Mouse (Mus musculus) spleen, adult 2 months (tissue): ENCODE measurements around the gene Gab2. TPM values are rescaled to one million over a fixed set of nuclear protein-coding genes. Genes with fewer than 3 reads are reported as not detected.

Experiments
- DNase-seq, 2 experiments: peaks; one replicate each; pipeline versions ENCODE4 v3.0.0 to v3.0.0-alpha.2; 2012 to 2021; ENCODE audit warnings: low spot score in 2 of 2, low read depth in 1 of 2
- H3K27ac ChIP-seq: fragments of 200-500 bp; 2 replicates; pipeline ENCODE4 v1.5.1; 2012; ENCODE audit warnings: low read length, inconsistent platforms; ENCODE audit not compliant: insufficient read depth
- H3K27me3 ChIP-seq: fragments of 200-500 bp; 2 replicates; pipeline ENCODE4 v1.6.1; 2012; ENCODE audit warnings: mild to moderate bottlenecking, moderate library complexity, low read length, inconsistent platforms; ENCODE audit not compliant: control insufficient read depth, insufficient read depth
- H3K36me3 ChIP-seq: fragments of 200-500 bp; 2 replicates; pipeline ENCODE4 v1.6.1; 2012; ENCODE audit warnings: mild to moderate bottlenecking, low read length, inconsistent platforms; ENCODE audit not compliant: control insufficient read depth, insufficient read depth
- H3K4me1 ChIP-seq: fragments of 200-500 bp; 2 replicates; pipeline ENCODE4 v1.6.1; 2011; ENCODE audit warnings: inconsistent platforms; ENCODE audit not compliant: control insufficient read depth, insufficient read depth, insufficient read length
- H3K4me3 ChIP-seq: fragments of 200-500 bp; 2 replicates; pipeline ENCODE4 v1.5.1; 2011; ENCODE audit warnings: mild to moderate bottlenecking, inconsistent platforms; ENCODE audit not compliant: insufficient read depth, insufficient read length; ENCODE audit errors: extremely low read depth
- CTCF ChIP-seq: fragments of 200-500 bp; IDR thresholded peaks from 2 replicates; pipeline ENCODE4 v1.5.1; 2011; ENCODE audit warnings: mild to moderate bottlenecking, inconsistent platforms; ENCODE audit not compliant: insufficient read depth, insufficient read length, insufficient replicate concordance; ENCODE audit errors: extremely low read depth
- POLR2A ChIP-seq: fragments of 200-500 bp; IDR thresholded peaks from 2 replicates; pipeline ENCODE4 v1.6.1; 2011; ENCODE audit warnings: low read depth, low read length, inconsistent platforms
- WGBS: fragments of 180-500 bp; shearing (Covaris S2); methylation state at CpG from one replicate; pipeline ENCODE4 v1.1.7; 2018; 5-methylcytosine and 5-hydroxymethylcytosine counted together
- polyA plus RNA-seq: library from polyadenylated mRNA; depleted of rRNA; stranded (reverse); fragments of >200 nt; gene quantifications from 2 replicates; pipeline ENCODE4 v1.2.3, GENCODE M21; 2012

Gab2 gene
- polyA plus RNA-seq, 1 experiment = 9.2 TPM

DNA sequence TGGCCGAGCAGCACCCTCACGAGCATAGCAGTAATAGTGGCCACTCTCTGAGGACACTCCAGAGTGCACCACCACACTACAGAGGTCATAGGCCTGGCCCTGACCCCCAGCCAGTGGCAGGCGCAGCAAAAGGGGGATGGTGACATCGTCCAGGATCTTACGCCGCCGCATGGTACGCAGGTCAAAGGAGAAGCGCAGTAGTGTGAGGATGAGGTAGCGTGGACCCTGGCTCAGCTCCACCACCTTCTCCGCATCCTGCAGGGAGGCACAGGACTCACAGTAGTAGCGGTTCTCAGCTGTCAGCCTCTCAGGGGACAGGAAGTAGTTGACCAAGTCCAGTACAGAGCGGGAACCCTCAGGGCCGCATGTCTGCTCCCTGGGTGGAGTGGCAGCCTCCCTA is 230.2 kb downstream of the Gab2 start:
- no peak for DNase-seq
- Histone ChIP-seq H3K27me3 (no peaks in the 10 kb centered on the region), H3K36me3 (peaks cover 4% of the 10 kb centered on the region), H3K4me3 (no peak overlapping the region), H3K4me1 (no peaks in the 10 kb centered on the region), H3K27ac (no peak overlapping the region)
- TF ChIP-seq POLR2A (no peak), CTCF (no peak)
- WGBS = 91% methylated on average over 14 of the region's 14 CpGs

DNA sequence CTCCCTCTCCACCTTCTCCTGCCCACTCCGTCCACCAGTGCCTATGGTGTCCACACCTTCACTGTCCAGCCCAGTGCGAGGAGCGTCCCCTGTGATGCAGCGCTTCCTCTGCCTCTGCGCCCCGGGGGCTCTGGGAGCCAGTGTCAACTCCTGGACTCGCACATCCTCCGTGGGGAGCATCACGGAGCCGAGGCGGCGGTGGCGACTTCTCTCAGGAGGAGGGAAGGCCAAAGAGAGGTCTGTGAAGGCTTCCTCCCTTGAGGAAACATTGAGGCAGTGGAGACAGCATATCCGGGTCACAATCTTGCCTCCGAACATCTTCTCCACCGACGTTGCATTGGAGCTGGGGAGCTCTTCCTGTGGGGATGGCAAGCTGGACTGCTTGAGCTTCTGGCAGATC is 230.8 kb downstream of the Gab2 start:
- H3K27ac ChIP-seq = no peak overlapping the region
- peak in 1 of 2 experiments; percentile 2 for DNase-seq
- 93% methylated on average over 17 of the region's 17 CpGs for WGBS
- H3K27me3 ChIP-seq = no peaks in the 10 kb centered on the region
- TF ChIP-seq POLR2A = no peak
- H3K4me1 ChIP-seq = no peaks in the 10 kb centered on the region
- peaks cover 4% of the 10 kb centered on the region for H3K36me3 ChIP-seq
- no peak overlapping the region for H3K4me3 ChIP-seq

DNA sequence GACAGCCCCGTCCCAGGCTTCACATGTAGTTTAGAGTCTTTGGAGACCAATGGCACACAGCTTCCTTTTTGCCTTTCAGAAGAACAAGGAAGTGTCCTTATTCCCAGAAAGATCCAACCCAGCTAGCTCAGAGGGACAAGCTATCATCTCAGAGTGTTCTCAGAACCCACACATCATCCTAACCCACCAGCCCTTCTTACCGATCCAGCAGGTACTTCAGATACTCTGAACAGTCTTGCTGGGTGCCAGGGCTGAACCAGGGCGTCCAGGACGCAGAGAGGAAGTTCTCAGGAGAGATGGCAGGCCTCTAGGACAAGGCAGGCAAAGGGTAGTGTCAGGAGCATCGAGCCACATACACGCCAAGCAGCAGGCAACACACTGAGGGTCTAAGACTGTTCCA is 231.5 kb downstream of the Gab2 start:
- DNase-seq = peak in 1 of 2 experiments; percentile 0
- Histone ChIP-seq H3K36me3 (peaks cover 4% of the 10 kb centered on the region), H3K27ac (no peak overlapping the region), H3K27me3 (no peaks in the 10 kb centered on the region), H3K4me1 (no peaks in the 10 kb centered on the region), H3K4me3 (no peak overlapping the region)
- 79% methylated on average over 6 of the region's 6 CpGs for WGBS
- TF ChIP-seq POLR2A (no peak), CTCF (no peak)

DNA sequence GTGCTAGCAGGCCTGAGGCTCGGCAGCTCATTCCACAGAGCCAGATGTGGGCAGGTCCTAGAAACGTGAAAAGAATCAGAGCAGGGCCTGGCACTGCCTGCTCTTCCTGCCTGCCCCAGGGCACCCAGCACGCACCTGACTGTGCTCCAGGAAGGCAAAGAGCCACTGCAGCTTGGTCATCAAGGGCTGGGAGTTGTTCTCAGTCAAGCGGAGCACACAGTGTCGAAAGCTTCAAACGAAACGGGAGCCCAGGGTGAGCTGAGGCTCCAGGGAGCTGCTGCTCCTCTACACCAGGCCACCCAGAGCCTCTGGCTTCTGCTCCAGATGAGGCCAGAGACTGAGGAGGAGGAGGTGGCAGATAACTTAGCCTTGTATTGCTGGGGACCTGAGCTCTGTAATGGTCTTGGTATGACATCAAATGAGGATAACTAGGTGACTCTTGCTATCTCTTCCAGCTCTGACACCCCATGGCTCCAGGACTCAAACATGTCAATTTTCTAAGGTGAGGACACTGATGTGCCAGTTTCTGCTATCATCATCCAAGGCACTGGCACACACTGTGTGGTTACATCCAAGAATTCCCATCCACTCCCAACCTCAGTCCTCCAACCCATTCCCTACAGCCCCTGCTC is 232.1 kb downstream of the Gab2 start:
- H3K36me3 ChIP-seq = peaks cover 4% of the 10 kb centered on the region
- no peak overlapping the region for H3K4me3 ChIP-seq
- no peak for DNase-seq
- TF ChIP-seq CTCF (no peak), POLR2A (no peak)
- no peaks in the 10 kb centered on the region for H3K27me3 ChIP-seq
- H3K4me1 ChIP-seq = no peaks in the 10 kb centered on the region
- WGBS = 77% methylated on average over 7 of the region's 7 CpGs
- no peak overlapping the region for H3K27ac ChIP-seq

DNA sequence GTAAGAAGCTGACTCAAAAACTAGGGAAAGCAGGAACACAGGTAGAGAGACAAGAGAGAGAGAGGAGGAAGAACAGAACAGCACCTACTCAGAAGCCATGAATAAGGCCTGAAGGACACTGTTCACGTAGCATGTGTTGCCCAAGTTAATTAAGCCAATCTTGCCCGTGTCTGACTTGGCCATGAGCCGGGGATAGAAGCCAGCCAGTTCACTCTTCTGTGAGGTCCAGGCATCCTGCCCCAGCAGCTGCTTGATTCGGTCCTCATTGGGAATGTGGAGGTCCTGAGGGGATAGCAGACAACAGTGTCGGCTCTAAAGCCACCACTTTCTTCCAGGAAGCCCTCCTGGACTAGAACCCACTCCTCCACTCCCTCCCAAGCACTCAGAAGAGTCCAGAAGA is 233.3 kb downstream of the Gab2 start:
- Histone ChIP-seq H3K4me3 (no peak overlapping the region), H3K27me3 (no peaks in the 10 kb centered on the region), H3K4me1 (no peaks in the 10 kb centered on the region), H3K36me3 (peaks cover 4% of the 10 kb centered on the region), H3K27ac (no peak overlapping the region)
- WGBS = 85% methylated on average over 5 of the region's 5 CpGs
- TF ChIP-seq POLR2A (no peak), CTCF (no peak)
- DNase-seq = no peak

DNA sequence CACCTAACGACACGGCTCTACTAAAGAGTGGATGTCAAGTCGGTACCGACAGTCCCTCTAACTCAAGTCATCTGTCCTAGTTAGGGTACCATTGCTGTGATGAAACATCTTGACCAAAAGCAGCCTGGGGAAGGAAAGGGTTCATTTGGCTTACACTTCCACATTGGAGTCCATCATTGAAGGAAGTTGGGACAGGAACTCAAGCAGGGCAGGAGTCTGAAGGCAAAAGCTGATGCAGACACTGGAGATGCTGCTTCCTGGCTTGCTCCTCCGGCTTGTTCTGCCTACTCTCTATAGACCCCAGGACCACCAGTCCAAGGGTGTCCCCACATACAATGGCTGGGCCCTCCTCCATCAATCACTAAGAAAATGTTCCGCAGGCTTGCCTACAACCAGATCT is 234.3 kb downstream of the Gab2 start:
- Histone ChIP-seq H3K4me1 (no peaks in the 10 kb centered on the region), H3K4me3 (no peak overlapping the region), H3K27ac (no peak overlapping the region), H3K36me3 (peaks cover 2% of the 10 kb centered on the region), H3K27me3 (no peaks in the 10 kb centered on the region)
- DNase-seq = no peak
- TF ChIP-seq CTCF = no peak
- TF ChIP-seq POLR2A = no peak
- 91% methylated on average over 6 of the region's 6 CpGs for WGBS

DNA sequence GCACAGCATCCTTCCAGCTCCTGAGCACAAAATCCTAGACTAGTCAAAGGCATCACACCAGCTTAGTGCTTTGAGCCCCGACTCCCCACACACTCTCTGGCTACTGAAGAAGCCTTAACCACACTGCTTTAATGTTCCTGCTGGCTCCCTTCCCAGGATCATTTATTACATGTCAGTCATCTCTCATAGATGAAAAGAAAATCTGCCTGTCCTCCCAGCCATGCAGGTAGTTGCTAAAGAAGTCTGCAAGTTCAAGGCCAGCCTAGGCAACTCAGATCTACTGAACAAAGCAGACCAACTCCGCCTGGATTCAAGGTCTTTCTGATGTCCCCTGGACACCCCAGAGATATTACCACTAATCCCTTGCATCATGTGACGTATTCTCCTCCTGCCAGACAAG is 236.3 kb downstream of the Gab2 start:
- Histone ChIP-seq H3K4me1 (no peaks in the 10 kb centered on the region), H3K27ac (no peak overlapping the region), H3K27me3 (no peaks in the 10 kb centered on the region), H3K4me3 (no peak overlapping the region), H3K36me3 (no peaks in the 10 kb centered on the region)
- DNase-seq = no peak
- TF ChIP-seq POLR2A = no peak
- TF ChIP-seq CTCF = no peak
- 70% methylated on average over 3 of the region's 3 CpGs for WGBS
